Mouse (Mus musculus): ENCODE results near the gene Rbm20.

DNA sequence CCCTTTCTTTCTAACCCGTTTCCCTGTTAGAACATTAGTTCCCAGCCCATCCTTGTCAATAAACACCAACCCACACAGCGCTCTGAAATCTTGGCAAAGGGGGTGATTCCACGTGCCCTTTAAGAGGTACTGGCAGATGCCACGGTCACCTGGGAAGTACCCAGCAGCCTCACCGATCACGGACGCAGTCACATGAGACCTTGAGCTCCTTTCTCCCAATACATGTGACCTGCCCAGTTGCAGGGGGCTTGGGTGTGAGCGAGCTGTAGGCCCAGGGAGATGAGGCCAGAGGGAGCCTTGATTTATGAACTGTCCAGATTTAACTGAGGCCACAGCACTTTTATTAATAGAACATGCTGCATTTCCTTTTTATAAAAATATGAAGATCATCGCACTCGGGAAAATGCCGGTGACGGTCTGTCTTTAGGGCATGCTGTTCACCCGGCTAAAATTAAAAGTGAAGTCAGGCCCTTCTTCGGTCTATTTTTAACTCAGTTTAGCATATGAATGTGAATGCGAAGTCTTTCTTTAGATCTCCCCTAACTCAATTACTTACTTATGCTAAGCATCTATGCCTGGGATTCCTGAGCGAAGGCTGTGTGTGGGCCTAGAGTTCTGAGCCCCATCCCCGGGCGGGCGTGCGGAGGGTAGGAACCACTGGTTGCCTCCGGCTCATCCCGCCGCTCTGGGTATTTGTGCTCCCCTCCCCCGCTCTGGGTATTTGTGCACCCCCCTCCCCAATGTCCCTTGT is 20.4 kb downstream of the Rbm20 start:
- TF ChIP-seq MAFK (IDR thresholded peaks at IDR 0.05; ENCODE audit: insufficient replicate concordance, low read length) (no peak), HCFC1 (IDR thresholded peaks at IDR 0.05; ENCODE audit: low read depth, low read length) (no peak), CTCF (conservative IDR thresholded peaks at IDR 0.05 in 1 of 2, IDR thresholded peaks at IDR 0.05 in 1 of 2; ENCODE audit: low read depth in 2 of 2, low read length in 2 of 2) (no peak), E2F4 (IDR thresholded peaks at IDR 0.05; ENCODE audit: insufficient replicate concordance, low read depth, low read length) (no peak)

All from CH12.LX (cell line).